Mouse (Mus musculus) kidney, embryonic 16.5 days (tissue): Measurements from ENCODE around the gene Mapkapk5. TPM values are rescaled to one million over a fixed set of nuclear protein-coding genes. Genes with fewer than 3 reads are reported as not detected.
A peak's percentile ranks its signal among the peaks of the same experiment; 100 is the strongest.

ENCODE experiments used
- ATAC-seq: fragments of 200-750 bp; cut with Nextera tagmentation; 2 replicates; pipeline ENCODE4 v1.8.0; 2017; ENCODE audit warnings: moderate TSS enrichment; ENCODE audit not compliant: low FRiP score, low TSS enrichment
- H3K27ac ChIP-seq: fragments of 300-500 bp; sonication (generic); 2 replicates; pipeline ENCODE4 v1.5.1; 2014; ENCODE audit warnings: low read length
- H3K27me3 ChIP-seq: fragments of 300-500 bp; sonication (generic); 2 replicates; pipeline ENCODE4 v1.6.1; 2014; ENCODE audit warnings: low read length, control low read depth, mixed read lengths; ENCODE audit not compliant: insufficient read depth
- H3K36me3 ChIP-seq: fragments of 300-500 bp; sonication (generic); 2 replicates; pipeline ENCODE4 v1.6.1; 2014; ENCODE audit warnings: low read length, control low read depth, mixed read lengths; ENCODE audit not compliant: insufficient read depth
- H3K4me1 ChIP-seq: fragments of 300-500 bp; sonication (generic); 2 replicates; pipeline ENCODE4 v1.6.1; 2014; ENCODE audit warnings: low read length, control low read depth, mixed read lengths; ENCODE audit not compliant: insufficient read depth
- H3K4me2 ChIP-seq: fragments of 300-500 bp; sonication (generic); replicated peaks from 2 replicates; pipeline ENCODE4 v1.6.1; 2014; ENCODE audit warnings: low read depth, low read length
- H3K4me3 ChIP-seq: fragments of 300-500 bp; sonication (generic); 2 replicates; pipeline ENCODE4 v1.5.1; 2014; ENCODE audit warnings: mild to moderate bottlenecking, low read length
- H3K9ac ChIP-seq: fragments of 300-500 bp; sonication (generic); replicated peaks from 2 replicates; pipeline ENCODE4 v1.6.1; 2014; ENCODE audit warnings: low read length
- H3K9me3 ChIP-seq: fragments of 300-500 bp; sonication (generic); 2 replicates; pipeline ENCODE4 v1.6.1; 2016; ENCODE audit warnings: low read length, control low read depth
- WGBS: fragments of 180-500 bp; shearing (Covaris S2); extraction: QIAGEN DNeasy Blood & Tissue Kit; methylation state at CpG from one replicate; pipeline ENCODE4 v1.1.7; 2014; 5-methylcytosine and 5-hydroxymethylcytosine counted together
- polyA plus RNA-seq: library from polyadenylated mRNA; unstranded; fragments of >200 nt; fragmentation: Nextera tagmentation; extraction: Ambion mirVana; gene quantifications from 2 replicates; pipeline ENCODE4 v1.2.1, GENCODE M21; 2015

Mapkapk5 gene
- polyA plus RNA-seq, 1 experiment from 2014 or later: 51.2 TPM

GRCm38 (mm10) chr5:121566035-121566681 is 20.5 kb upstream of the Mapkapk5 start:
- peak; percentile 30; the same call in 1 of the 2 replicates for ATAC-seq
- no peak overlapping the region for H3K9ac ChIP-seq
- 0 out of 2 replicates have a peak, but pooled peaks cover 3% of the 10 kb centered on the region for H3K4me1 ChIP-seq
- no peak overlapping the region for H3K4me3 ChIP-seq
- H3K27me3 ChIP-seq: no peaks in the 10 kb centered on the region
- H3K27ac ChIP-seq: no peak overlapping the region
- H3K36me3 ChIP-seq: peaks cover 12% of the 10 kb centered on the region
- 87% methylated on average over 16 of the region's 16 CpGs for WGBS
- H3K4me2 ChIP-seq: no peak overlapping the region
- no peaks in the 10 kb centered on the region for H3K9me3 ChIP-seq

DNA sequence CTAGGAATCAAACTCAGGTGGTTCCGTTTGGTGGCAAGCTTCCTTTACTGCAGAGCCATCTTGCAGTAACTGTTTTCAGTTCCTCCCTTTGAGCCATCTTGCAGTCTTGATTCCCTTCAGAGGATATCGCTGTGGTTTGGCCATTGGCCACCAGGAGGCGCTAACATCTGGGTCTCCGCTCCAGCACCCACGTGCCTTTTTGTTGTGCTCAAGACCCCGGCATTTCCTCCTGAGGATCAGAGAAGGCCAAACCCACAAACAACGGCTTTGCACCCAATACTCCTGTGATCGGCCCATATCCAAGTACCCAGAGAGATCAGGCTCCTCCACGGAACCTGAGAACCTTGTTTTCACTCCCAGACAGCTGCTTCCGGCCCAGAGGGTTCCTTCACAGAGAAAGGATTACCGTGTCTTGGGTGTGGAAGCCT is 18.8 kb upstream of the Mapkapk5 start:
- no peak overlapping the region for H3K27ac ChIP-seq
- ATAC-seq: peak; percentile 39; the same call in 1 of the 2 replicates
- 0 out of 2 replicates have a peak, but pooled peaks cover 3% of the 10 kb centered on the region for H3K4me1 ChIP-seq
- peak overlapping the region; percentile 18 for H3K4me3 ChIP-seq
- peak overlapping the region; percentile 43 for H3K4me2 ChIP-seq
- no peaks in the 10 kb centered on the region for H3K9me3 ChIP-seq
- H3K27me3 ChIP-seq: no peaks in the 10 kb centered on the region
- peak overlapping the region; percentile 33 for H3K9ac ChIP-seq
- 7% methylated on average over 11 of the region's 11 CpGs for WGBS
- 0 out of 2 replicates have a peak, but pooled peaks cover 5% of the 10 kb centered on the region for H3K36me3 ChIP-seq

- Histone ChIP-seq H3K9me3 (no peaks in the 10 kb centered on the region), H3K27ac (no peak overlapping the region), H3K9ac (no peak overlapping the region), H3K4me1 (0 out of 2 replicates have a peak, but pooled peaks cover 3% of the 10 kb centered on the region), H3K4me2 (no peak overlapping the region), H3K27me3 (no peaks in the 10 kb centered on the region), H3K4me3 (no peak overlapping the region), H3K36me3 (no peaks in the 10 kb centered on the region)
- 85% methylated on average over 3 of the region's 3 CpGs for WGBS
- ATAC-seq: no peak
Measured at GRCm38 (mm10) chr5:121562436-121562835, 16.7 kb upstream of the Mapkapk5 start.

- 45% methylated on average over 7 of the region's 7 CpGs for WGBS
- Histone ChIP-seq H3K4me3 (no peak overlapping the region), H3K27me3 (no peaks in the 10 kb centered on the region), H3K4me2 (no peak overlapping the region), H3K36me3 (no peaks in the 10 kb centered on the region), H3K27ac (no peak overlapping the region), H3K9ac (no peak overlapping the region), H3K4me1 (peaks cover 6% of the 10 kb centered on the region), H3K9me3 (no peaks in the 10 kb centered on the region)
- no peak for ATAC-seq
Measured at GRCm38 (mm10) chr5:121549196-121549595, 3.5 kb upstream of the Mapkapk5 start.

GRCm38 (mm10) chr5:121547084-121547483 is 1.4 kb upstream of the Mapkapk5 start:
- Histone ChIP-seq H3K36me3 (no peaks in the 10 kb centered on the region), H3K27ac (no peak overlapping the region), H3K4me1 (peaks cover 17% of the 10 kb centered on the region), H3K4me2 (no peak overlapping the region), H3K9ac (no peak overlapping the region), H3K9me3 (no peaks in the 10 kb centered on the region), H3K4me3 (no peak overlapping the region), H3K27me3 (no peaks in the 10 kb centered on the region)
- WGBS: 92% methylated on average over 3 of the region's 3 CpGs
- ATAC-seq: no peak

DNA sequence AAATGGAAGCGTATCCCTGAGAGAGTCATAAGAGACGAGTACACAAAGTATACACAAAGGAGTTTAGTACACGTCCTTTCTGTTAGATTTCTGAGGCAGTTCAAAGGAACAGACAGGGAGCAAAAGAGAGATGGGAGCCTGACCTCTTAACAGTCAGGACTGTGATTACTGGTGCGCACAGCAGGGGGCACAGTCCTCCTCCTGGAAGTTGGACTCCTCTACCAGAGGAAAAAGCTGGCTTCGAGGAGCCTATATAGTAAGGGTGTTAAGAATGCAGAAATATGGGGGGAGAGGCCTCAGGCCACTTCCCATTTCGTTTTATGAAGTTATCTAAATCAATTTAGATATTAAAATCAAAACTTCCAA is 808 bp upstream of the Mapkapk5 start:
- WGBS: 28% methylated on average over 6 of the region's 6 CpGs
- no peaks in the 10 kb centered on the region for H3K36me3 ChIP-seq
- H3K9me3 ChIP-seq: no peaks in the 10 kb centered on the region
- H3K27ac ChIP-seq: peak overlapping the region; percentile 93; the same call in 1 of the 2 replicates
- peak overlapping the region; percentile 95 for H3K4me3 ChIP-seq
- peaks cover 17% of the 10 kb centered on the region for H3K4me1 ChIP-seq
- H3K27me3 ChIP-seq: no peaks in the 10 kb centered on the region
- peak; percentile 35; the same call in 1 of the 2 replicates for ATAC-seq
- peak overlapping the region; percentile 94 for H3K9ac ChIP-seq
- H3K4me2 ChIP-seq: peak overlapping the region; percentile 91

GRCm38 (mm10) chr5:121544910-121545792 is 554 bp downstream of the Mapkapk5 start, which contains the start of the genes Adam1a and Gm42878:
Adam1a (minus strand) TSS chr5:121545482.
Gm42878 (minus strand) TSS chr5:121545482.
- Histone ChIP-seq H3K27me3 (no peaks in the 10 kb centered on the region), H3K4me3 (peak within 1 kb of the TSS; percentile 95), H3K36me3 (no peaks in the 10 kb centered on the region), H3K4me1 (peaks cover 17% of the 10 kb centered on the region), H3K9ac (peak within 1 kb of the TSS; percentile 94), H3K27ac (peak within 1 kb of the TSS; percentile 93), H3K9me3 (no peaks in the 10 kb centered on the region), H3K4me2 (peak within 1 kb of the TSS; percentile 91)
- ATAC-seq: peak; percentile 57
- WGBS: under 1% methylated on average over 76 of the region's 97 CpGs

GRCm38 (mm10) chr5:121543370-121543769 is 2.3 kb downstream of the Mapkapk5 start:
- no peak overlapping the region for H3K27ac ChIP-seq
- H3K4me2 ChIP-seq: no peak overlapping the region
- H3K9me3 ChIP-seq: no peaks in the 10 kb centered on the region
- H3K36me3 ChIP-seq: no peaks in the 10 kb centered on the region
- H3K4me3 ChIP-seq: no peak overlapping the region
- peaks cover 17% of the 10 kb centered on the region for H3K4me1 ChIP-seq
- ATAC-seq: no peak
- no peak overlapping the region for H3K9ac ChIP-seq
- 45% methylated on average over 3 of the region's 3 CpGs for WGBS
- H3K27me3 ChIP-seq: no peaks in the 10 kb centered on the region

DNA sequence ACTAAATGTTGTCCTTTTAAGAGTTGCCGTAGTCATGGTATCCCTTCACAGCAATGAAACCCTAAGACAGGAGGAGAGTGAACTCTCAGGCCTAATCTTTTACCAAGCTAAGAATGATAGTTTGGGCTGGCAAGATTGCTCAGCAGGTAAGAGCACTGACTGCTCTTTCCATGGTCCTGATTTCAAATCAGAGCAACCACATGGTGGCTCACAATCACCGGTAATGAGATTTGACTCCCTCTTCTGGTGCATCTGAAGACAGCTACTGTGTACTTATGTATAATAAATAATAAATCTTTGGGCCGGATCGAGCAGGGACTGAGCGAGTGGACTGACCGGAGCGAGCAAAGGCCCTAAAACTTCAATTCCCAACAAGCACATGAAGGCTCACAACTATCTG is 4.5 kb downstream of the Mapkapk5 start:
- no peak for ATAC-seq
- Histone ChIP-seq H3K36me3 (0 out of 2 replicates have a peak, but pooled peaks cover 3% of the 10 kb centered on the region), H3K4me2 (no peak overlapping the region), H3K4me3 (no peak overlapping the region), H3K9ac (no peak overlapping the region), H3K9me3 (no peaks in the 10 kb centered on the region), H3K27me3 (no peaks in the 10 kb centered on the region), H3K4me1 (peaks cover 17% of the 10 kb centered on the region), H3K27ac (no peak overlapping the region)
- 78% methylated on average over 7 of the region's 7 CpGs for WGBS
